Mouse (Mus musculus) stomach, postnatal 0 days (tissue): Measurements from ENCODE around the gene E2f4. TPM values are rescaled to one million over a fixed set of nuclear protein-coding genes. Genes with fewer than 3 reads are reported as not detected.

Experiments used
- ATAC-seq: fragments of 200-750 bp; cut with Nextera tagmentation; 2 replicates; pipeline ENCODE4 v1.8.0; 2017; ENCODE audit not compliant: low FRiP score, low TSS enrichment
- DNase-seq: peaks from one replicate; pipeline ENCODE4 v3.0.0-alpha.2; 2016; ENCODE audit warnings: low spot score
- H3K27ac ChIP-seq: fragments of 300-500 bp; sonication (generic); replicated peaks from 2 replicates; pipeline ENCODE4 v1.5.1; 2014; ENCODE audit warnings: mild to moderate bottlenecking, control low read depth
- H3K27me3 ChIP-seq: fragments of 300-500 bp; sonication (generic); 2 replicates; pipeline ENCODE4 v1.6.1; 2014; ENCODE audit warnings: low read length; ENCODE audit not compliant: control insufficient read depth, insufficient read depth
- H3K36me3 ChIP-seq: fragments of 300-500 bp; sonication (generic); 2 replicates; pipeline ENCODE4 v1.6.1; 2014; ENCODE audit warnings: low read length, mixed read lengths; ENCODE audit not compliant: control insufficient read depth, insufficient read depth
- H3K4me1 ChIP-seq: fragments of 300-500 bp; sonication (generic); replicated peaks from 2 replicates; pipeline ENCODE4 v1.6.1; 2014; ENCODE audit warnings: antibody characterized with exemption; ENCODE audit not compliant: control insufficient read depth, insufficient read depth
- H3K4me2 ChIP-seq: fragments of 300-500 bp; sonication (generic); replicated peaks from 2 replicates; pipeline ENCODE4 v1.6.1; 2014; ENCODE audit warnings: low read depth, mild to moderate bottlenecking, control low read depth, moderate library complexity
- H3K4me3 ChIP-seq: fragments of 300-500 bp; sonication (generic); 2 replicates; pipeline ENCODE4 v1.5.1; 2014; ENCODE audit warnings: low read depth, low read length, control low read depth
- H3K9ac ChIP-seq: fragments of 300-500 bp; sonication (generic); 2 replicates; pipeline ENCODE4 v1.6.1; 2014; ENCODE audit warnings: mild to moderate bottlenecking, low read length, control low read depth, mixed read lengths
- H3K9me3 ChIP-seq: fragments of 300-500 bp; sonication (generic); 2 replicates; pipeline ENCODE4 v1.6.1; 2016; ENCODE audit warnings: low read length; ENCODE audit not compliant: control insufficient read depth
- CTCF ChIP-seq: IDR thresholded peaks from 2 replicates; pipeline ENCODE4 v1.5.1; 2016; ENCODE audit warnings: antibody characterized with exemption, low read depth, mild to moderate bottlenecking, moderate library complexity
- EP300 ChIP-seq: optimal IDR thresholded peaks from 2 replicates; pipeline ENCODE3; 2016; ENCODE audit warnings: antibody characterized with exemption
- WGBS: fragments of 180-500 bp; shearing (Covaris S2); extraction: QIAGEN DNeasy Blood & Tissue Kit; methylation state at CpG from one replicate; pipeline ENCODE4 v1.1.7; 2014; 5-methylcytosine and 5-hydroxymethylcytosine counted together
- polyA plus RNA-seq: library from polyadenylated mRNA; unstranded; fragments of >200 nt; fragmentation: Nextera tagmentation; extraction: Ambion mirVana; gene quantifications from 2 replicates; pipeline ENCODE4 v1.2.1, GENCODE M21; 2015

The E2f4 gene
- polyA plus RNA-seq, 1 experiment from 2014 or later, result 31.0 TPM

DNA sequence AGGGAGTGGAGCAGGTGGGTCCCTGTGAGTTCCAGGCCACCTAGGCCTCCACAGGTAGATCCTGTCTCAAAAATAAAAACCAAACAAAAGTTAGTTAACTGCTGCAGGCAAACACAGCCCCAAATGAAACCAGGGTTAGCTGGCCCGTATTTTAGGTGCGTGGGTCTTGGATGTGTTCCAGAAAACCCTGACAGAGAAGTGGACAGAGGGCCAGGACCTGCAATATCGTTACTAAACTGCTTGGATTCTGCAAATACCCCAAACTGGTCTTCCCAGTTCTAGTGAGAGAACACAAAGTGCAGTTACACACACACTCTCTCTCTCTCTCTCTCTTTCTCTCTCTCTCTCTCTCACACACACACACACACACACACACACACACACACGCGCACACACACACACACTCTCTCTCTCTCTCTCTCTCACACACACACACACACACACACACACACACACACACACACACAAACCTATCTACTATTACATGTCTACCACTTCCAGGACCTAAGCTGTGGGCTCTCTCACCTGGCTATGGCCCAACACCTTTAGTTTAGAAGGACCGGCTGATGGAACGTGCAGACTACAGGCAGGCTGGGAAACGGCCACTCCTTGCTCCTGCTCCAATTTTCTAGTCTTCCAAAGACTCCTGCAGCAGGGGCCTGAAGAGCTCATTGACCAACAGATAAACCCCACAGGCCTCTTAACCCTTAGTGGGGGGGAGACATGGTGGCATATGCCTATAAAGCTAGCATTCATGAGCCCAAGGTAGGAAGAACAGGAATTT lies 46.5 kb downstream of the E2f4 start:
- H3K4me2 ChIP-seq, result 0 out of 2 replicates have a peak overlapping the region, but pooled peaks have one; percentile 11
- H3K4me1 ChIP-seq, result peaks cover 23% of the 10 kb centered on the region
- no peaks in the 10 kb centered on the region for H3K36me3 ChIP-seq
- no peak overlapping the region for H3K9ac ChIP-seq
- 31% methylated on average over 8 of the region's 8 CpGs for WGBS
- H3K27me3 ChIP-seq, result no peaks in the 10 kb centered on the region
- H3K27ac ChIP-seq, result peak overlapping the region; percentile 69
- H3K4me3 ChIP-seq, result no peak overlapping the region
- ATAC-seq (no peak), DNase-seq (peak; percentile 56)
- H3K9me3 ChIP-seq, result no peaks in the 10 kb centered on the region
- TF ChIP-seq CTCF (no peak), EP300 (no peak)

DNA sequence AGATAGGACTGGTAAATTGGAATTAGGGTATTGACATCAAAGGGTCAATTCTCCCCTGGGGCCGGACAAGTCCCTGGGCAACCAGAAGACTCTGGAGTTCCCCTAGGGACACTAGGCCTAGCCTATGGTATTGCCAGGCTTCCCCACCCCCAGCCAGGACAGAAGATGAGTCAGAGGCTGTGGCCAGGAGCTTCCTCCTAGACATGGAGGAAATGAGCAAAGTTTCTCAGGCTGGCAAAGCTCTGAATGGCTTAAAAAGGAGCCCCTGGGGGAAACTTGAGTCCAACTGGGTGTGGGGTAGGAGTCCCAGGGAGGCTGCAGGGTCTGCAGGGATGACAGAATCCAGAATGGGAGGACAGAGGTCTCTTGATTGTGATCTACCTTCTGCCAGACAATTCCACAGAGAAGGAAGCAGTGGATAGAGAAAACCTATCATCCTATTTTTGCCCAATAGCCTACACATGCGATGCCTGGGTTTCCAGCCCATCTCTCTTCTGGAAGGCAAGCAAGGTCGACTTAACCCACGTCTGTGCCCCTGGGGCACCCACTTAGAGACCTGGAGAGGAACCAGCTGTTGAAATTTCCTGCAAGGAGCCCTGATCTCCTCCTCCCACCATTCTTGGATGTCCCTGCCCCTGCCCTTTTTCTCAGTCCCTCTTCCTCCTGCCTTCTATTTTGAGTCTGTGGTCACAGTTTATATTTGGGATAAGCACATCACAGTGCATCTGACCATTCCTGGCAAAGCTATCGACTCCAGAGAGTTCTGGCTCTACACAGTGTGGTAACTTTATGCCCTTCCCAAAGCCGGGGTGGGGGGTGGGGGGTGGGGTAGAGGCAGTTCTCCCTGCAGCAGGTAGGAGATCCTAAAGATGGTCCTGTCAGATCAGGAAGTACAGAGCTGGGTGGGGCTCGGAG lies 47.9 kb downstream of the E2f4 start:
- DNase-seq, result peak; percentile 51
- Histone ChIP-seq H3K4me3 (no peak overlapping the region), H3K4me2 (peak overlapping the region; percentile 94), H3K36me3 (no peaks in the 10 kb centered on the region), H3K4me1 (peaks cover 21% of the 10 kb centered on the region), H3K9me3 (no peaks in the 10 kb centered on the region), H3K27ac (peak overlapping the region; percentile 69), H3K27me3 (no peaks in the 10 kb centered on the region), H3K9ac (peak overlapping the region; percentile 23; the same call in 1 of the 2 replicates)
- ATAC-seq, result no peak
- TF ChIP-seq EP300 (no peak), CTCF (no peak)
- 39% methylated on average over 7 of the region's 7 CpGs for WGBS

DNA sequence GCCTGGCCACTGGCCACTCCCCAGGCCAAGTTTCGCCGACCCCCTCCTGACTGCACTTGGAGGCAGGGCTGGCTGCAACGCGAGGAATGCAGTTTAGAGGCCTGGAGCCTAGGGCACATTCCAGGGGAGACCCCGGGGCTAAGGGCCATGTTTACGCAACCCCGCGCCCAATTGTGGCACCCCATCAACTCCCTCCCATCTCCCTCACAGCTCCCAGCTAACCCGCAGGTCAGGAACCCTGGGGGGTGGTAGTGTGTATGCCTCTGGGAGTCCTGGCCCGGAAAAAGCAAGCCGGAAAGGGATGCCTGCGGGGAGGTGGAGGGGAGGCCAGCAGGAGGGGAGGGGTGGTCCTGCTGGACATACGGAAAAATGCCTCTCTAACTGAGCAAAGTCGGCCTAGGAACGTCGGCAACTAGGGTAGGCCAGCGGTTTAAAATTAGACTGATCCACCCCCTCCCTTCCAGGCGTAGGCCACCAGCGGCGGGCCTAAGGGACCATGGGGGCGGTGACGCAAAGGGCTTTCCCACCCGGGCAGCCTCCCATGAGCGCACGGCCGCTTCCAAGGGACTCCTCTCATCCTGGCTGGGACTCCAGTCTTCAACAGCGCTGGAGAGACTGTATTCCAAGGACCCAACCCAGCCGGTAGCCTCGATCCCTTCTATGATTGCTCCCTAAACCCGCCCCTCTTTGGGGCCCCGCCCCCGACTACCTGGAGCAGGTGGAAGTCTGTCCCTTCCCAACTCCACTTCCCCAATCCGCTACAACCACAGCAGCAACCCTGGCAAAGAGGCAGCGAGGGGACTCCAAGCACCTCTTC lies 49.4 kb downstream of the E2f4 start:
- Histone ChIP-seq H3K4me1 (peaks cover 12% of the 10 kb centered on the region; the same call in 1 of the 2 replicates), H3K27me3 (no peaks in the 10 kb centered on the region), H3K36me3 (no peaks in the 10 kb centered on the region), H3K9ac (peak overlapping the region; percentile 74), H3K4me2 (peak overlapping the region; percentile 94), H3K27ac (peak overlapping the region; percentile 91), H3K9me3 (no peaks in the 10 kb centered on the region), H3K4me3 (peak overlapping the region; percentile 76)
- WGBS, result 1% methylated on average over 34 of the region's 34 CpGs
- peak; percentile 24; the same call in 1 of the 2 replicates for TF ChIP-seq CTCF
- no peak for TF ChIP-seq EP300
- DNase-seq, result peak; percentile 88
- peak; percentile 55 for ATAC-seq

DNA sequence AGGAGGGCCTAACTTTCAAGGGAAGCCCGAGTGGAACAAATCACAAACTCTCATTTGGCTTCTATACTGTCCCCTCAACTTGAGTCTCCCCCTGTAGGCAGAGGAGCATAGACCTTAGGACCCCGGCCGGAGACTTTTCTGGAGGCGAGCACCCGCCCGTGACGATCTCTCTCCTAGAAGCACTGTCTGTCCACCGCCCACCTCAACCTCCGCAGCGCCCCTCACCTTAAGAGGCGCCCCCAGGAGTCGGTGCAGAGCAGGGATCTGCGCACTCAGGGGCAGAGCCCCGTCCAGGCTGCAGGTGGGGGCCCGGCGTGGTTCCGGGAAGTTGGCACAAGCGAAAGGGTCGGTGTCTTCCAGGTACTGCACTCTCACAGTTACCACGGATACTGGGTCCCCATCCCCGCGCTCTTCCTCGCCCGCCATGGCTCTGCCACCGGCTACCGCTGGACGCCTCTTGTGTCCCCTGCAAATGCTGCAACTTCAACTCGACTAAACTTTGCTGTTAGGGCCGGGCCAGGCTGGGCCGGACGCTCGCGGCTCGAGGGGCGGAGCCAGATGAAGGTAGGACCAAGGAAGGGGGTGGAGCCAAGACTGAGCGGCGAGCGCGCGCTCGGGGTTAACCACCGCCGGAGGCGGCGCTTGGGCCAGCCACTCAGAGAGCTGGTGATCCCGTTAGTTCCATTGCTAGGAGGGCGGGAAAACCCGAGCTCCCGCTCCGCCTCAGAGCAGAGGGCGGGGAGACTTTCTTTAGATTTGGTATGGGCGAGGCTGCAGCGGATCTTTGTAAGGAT lies 50.2 kb downstream of the E2f4 start, which contains the start of gene Fhod1:
Fhod1 (minus strand) TSS at position 526 of the 794 bp plus-strand sequence.
- WGBS, result 0% methylated on average over 52 of the region's 53 CpGs
- Histone ChIP-seq H3K4me1 (peaks cover 12% of the 10 kb centered on the region; the same call in 1 of the 2 replicates), H3K4me2 (peak within 1 kb of the TSS; percentile 94), H3K9ac (peak within 1 kb of the TSS; percentile 74), H3K4me3 (peak within 1 kb of the TSS; percentile 76), H3K27me3 (no peaks in the 10 kb centered on the region), H3K36me3 (no peaks in the 10 kb centered on the region), H3K27ac (peak within 1 kb of the TSS; percentile 91), H3K9me3 (no peaks in the 10 kb centered on the region)
- ATAC-seq (peak; percentile 92), DNase-seq (peak; percentile 97)
- peak; percentile 53 for TF ChIP-seq CTCF
- TF ChIP-seq EP300, result no peak
